Mouse (Mus musculus) kidney, postnatal 0 days (tissue): Measurements from ENCODE around the gene Hhat. TPM values are rescaled to one million over a fixed set of nuclear protein-coding genes. Genes with fewer than 3 reads are reported as not detected.

Experiments used
- ATAC-seq: fragments of 200-750 bp; cut with Nextera tagmentation; replicated peaks from 2 replicates; pipeline ENCODE4 v1.8.0; 2017; ENCODE audit warnings: low read depth, moderate number of reproducible peaks, moderate TSS enrichment, moderate library complexity; ENCODE audit not compliant: low FRiP score
- DNase-seq: peaks from one replicate; pipeline ENCODE4 v3.0.0-alpha.2; 2016; ENCODE audit warnings: low spot score
- H3K27ac ChIP-seq: fragments of 300-500 bp; sonication (generic); 2 replicates; pipeline ENCODE4 v1.5.1; 2014; ENCODE audit warnings: mild to moderate bottlenecking
- H3K27me3 ChIP-seq: fragments of 300-500 bp; sonication (generic); 2 replicates; pipeline ENCODE4 v1.6.1; 2014; ENCODE audit warnings: low read length, mixed read lengths; ENCODE audit not compliant: insufficient read depth
- H3K36me3 ChIP-seq: fragments of 300-500 bp; sonication (generic); 2 replicates; pipeline ENCODE4 v1.6.1; 2014; ENCODE audit warnings: low read length, mixed read lengths; ENCODE audit not compliant: insufficient read depth
- H3K4me1 ChIP-seq: fragments of 300-500 bp; sonication (generic); replicated peaks from 2 replicates; pipeline ENCODE4 v1.6.1; 2014; ENCODE audit warnings: antibody characterized with exemption, low read length, mixed read lengths; ENCODE audit not compliant: insufficient read depth
- H3K4me2 ChIP-seq: fragments of 300-500 bp; sonication (generic); 2 replicates; pipeline ENCODE4 v1.6.1; 2014; ENCODE audit warnings: mild to moderate bottlenecking, low read length, moderate library complexity, mixed read lengths
- H3K4me3 ChIP-seq: fragments of 300-500 bp; sonication (generic); replicated peaks from 2 replicates; pipeline ENCODE4 v1.5.1; 2014; ENCODE audit warnings: low read depth, low read length
- H3K9ac ChIP-seq: fragments of 300-500 bp; sonication (generic); 2 replicates; pipeline ENCODE4 v1.6.1; 2014; ENCODE audit warnings: low read depth, low read length
- H3K9me3 ChIP-seq: fragments of 300-500 bp; sonication (generic); replicated peaks from 2 replicates; pipeline ENCODE4 v1.6.1; 2016; ENCODE audit warnings: low read length, inconsistent platforms, mixed read lengths
- CTCF ChIP-seq: IDR thresholded peaks from 2 replicates; pipeline ENCODE4 v1.5.1; 2016; ENCODE audit warnings: antibody characterized with exemption, low read depth, mild to moderate bottlenecking, moderate library complexity
- WGBS: fragments of 180-500 bp; shearing (Covaris S2); extraction: QIAGEN DNeasy Blood & Tissue Kit; methylation state at CpG from one replicate; pipeline ENCODE4 v1.1.7; 2014; 5-methylcytosine and 5-hydroxymethylcytosine counted together
- polyA plus RNA-seq: library from polyadenylated mRNA; unstranded; fragments of >200 nt; fragmentation: Nextera tagmentation; extraction: Ambion mirVana; gene quantifications from 2 replicates; pipeline ENCODE4 v1.2.1, GENCODE M21; 2015

Hhat gene
- polyA plus RNA-seq, 1 experiment from 2014 or later = 13.5 TPM

GRCm38 (mm10) chr1:192649233-192649632 is 121.8 kb downstream of the Hhat start:
- H3K27me3 ChIP-seq = no peaks in the 10 kb centered on the region
- no peaks in the 10 kb centered on the region for H3K9me3 ChIP-seq
- TF ChIP-seq CTCF = no peak
- H3K9ac ChIP-seq = no peak overlapping the region
- H3K4me3 ChIP-seq = no peak overlapping the region
- no peak for DNase-seq
- no peaks in the 10 kb centered on the region for H3K36me3 ChIP-seq
- no peak overlapping the region for H3K27ac ChIP-seq
- 62% methylated on average over 3 of the region's 3 CpGs for WGBS
- no peak overlapping the region for H3K4me2 ChIP-seq
- ATAC-seq = no peak
- no peaks in the 10 kb centered on the region for H3K4me1 ChIP-seq

DNA sequence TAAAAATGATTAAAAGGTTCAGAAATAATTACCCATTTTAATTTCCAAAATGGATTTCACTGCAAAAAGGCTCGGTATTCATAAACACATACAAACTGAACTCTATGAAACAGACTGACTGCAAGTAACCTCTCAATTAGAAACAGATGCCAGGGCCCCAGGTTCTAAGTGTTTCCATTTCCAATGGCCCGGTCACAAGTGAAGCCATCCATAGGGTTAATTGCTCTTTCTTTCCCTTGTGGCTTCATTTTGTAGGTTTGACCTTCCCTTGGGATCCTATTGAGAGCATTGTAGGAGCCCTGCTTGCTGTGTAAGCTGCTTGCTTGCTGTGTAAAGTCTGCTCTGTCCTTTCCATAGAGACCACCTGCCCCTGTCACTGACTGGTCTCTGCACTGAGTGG is 123.7 kb downstream of the Hhat start:
- no peak overlapping the region for H3K9ac ChIP-seq
- H3K9me3 ChIP-seq = no peaks in the 10 kb centered on the region
- H3K36me3 ChIP-seq = no peaks in the 10 kb centered on the region
- no peak overlapping the region for H3K4me2 ChIP-seq
- H3K27me3 ChIP-seq = no peaks in the 10 kb centered on the region
- WGBS = 79% methylated on average over 2 of the region's 2 CpGs
- H3K4me3 ChIP-seq = no peak overlapping the region
- H3K27ac ChIP-seq = no peak overlapping the region
- no peaks in the 10 kb centered on the region for H3K4me1 ChIP-seq
- no peak for TF ChIP-seq CTCF
- DNase-seq (no peak), ATAC-seq (no peak)

DNA sequence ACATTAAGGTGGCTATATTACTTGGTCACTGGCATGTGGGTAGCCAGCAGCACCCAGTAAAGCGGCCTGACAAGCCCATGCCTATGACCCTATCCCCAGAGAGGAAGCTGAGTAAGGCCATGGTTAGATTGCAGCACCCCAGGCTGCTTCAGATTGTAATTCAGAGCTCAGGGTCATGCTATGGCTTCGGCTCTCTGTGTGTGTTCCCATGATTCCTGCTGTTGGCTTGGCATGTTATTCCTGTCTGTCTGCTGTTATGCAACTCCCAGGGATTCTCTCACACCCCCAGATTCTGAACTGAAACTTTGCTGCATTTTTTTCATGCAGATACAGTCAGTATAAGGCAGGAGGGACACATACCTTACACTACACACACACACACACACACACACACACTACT is 128.9 kb downstream of the Hhat start:
- H3K9ac ChIP-seq = no peak overlapping the region
- H3K4me2 ChIP-seq = no peak overlapping the region
- TF ChIP-seq CTCF = no peak
- H3K4me3 ChIP-seq = no peak overlapping the region
- no peaks in the 10 kb centered on the region for H3K27me3 ChIP-seq
- no peak for DNase-seq
- H3K36me3 ChIP-seq = no peaks in the 10 kb centered on the region
- 74% methylated on average over 2 of the region's 2 CpGs for WGBS
- no peak overlapping the region for H3K27ac ChIP-seq
- ATAC-seq = no peak
- H3K4me1 ChIP-seq = no peaks in the 10 kb centered on the region
- H3K9me3 ChIP-seq = no peaks in the 10 kb centered on the region

DNA sequence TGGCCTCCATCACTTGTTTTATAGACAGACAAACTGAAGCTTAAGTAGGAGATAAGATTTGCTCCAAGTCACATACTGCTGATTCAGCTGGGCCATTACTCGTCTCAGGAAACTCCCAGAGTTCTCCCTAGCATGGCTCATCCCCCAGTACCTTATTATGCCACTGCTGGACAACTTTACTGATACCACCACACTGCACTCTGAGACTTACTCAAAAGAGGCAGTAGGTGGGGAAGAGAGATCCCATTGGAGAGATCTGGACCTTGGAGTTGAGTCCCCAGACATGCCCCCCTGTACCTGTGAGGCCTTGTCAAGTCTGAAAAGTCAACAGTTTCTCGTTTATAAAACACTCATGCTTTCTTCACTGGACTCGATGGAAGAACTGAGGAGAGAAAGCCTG is 131.8 kb downstream of the Hhat start:
- no peak for TF ChIP-seq CTCF
- 61% methylated on average over 3 of the region's 3 CpGs for WGBS
- H3K4me2 ChIP-seq = no peak overlapping the region
- DNase-seq (no peak), ATAC-seq (no peak)
- no peak overlapping the region for H3K4me3 ChIP-seq
- H3K36me3 ChIP-seq = no peaks in the 10 kb centered on the region
- no peaks in the 10 kb centered on the region for H3K9me3 ChIP-seq
- H3K4me1 ChIP-seq = no peaks in the 10 kb centered on the region
- H3K27ac ChIP-seq = no peak overlapping the region
- H3K9ac ChIP-seq = no peak overlapping the region
- no peaks in the 10 kb centered on the region for H3K27me3 ChIP-seq

DNA sequence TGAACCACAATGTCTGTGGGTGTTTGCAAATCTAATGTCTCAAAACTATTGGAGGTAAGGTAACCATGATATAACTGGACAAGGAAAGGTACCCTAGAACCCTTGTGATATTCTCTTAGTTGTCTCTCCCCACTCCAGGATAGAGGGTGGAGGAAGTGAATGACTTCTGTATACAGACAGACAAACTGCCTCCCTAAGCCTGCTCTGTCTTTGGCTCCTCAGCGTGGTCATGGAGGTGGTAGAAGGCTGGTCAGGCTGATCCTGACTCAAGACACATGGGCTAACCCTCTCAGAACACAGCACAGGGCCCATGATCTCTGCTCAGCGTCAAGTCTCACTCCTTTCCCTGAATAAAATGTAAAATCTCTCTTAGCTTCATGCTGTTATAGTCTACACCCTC is 149.2 kb downstream of the Hhat start:
- no peak overlapping the region for H3K4me3 ChIP-seq
- 85% methylated on average over 2 of the region's 2 CpGs for WGBS
- no peaks in the 10 kb centered on the region for H3K4me1 ChIP-seq
- H3K36me3 ChIP-seq = no peaks in the 10 kb centered on the region
- no peak for TF ChIP-seq CTCF
- no peaks in the 10 kb centered on the region for H3K9me3 ChIP-seq
- H3K4me2 ChIP-seq = no peak overlapping the region
- H3K9ac ChIP-seq = no peak overlapping the region
- no peak overlapping the region for H3K27ac ChIP-seq
- DNase-seq (no peak), ATAC-seq (no peak)
- H3K27me3 ChIP-seq = no peaks in the 10 kb centered on the region

- no peaks in the 10 kb centered on the region for H3K27me3 ChIP-seq
- no peak overlapping the region for H3K4me3 ChIP-seq
- no peak for ATAC-seq
- no peak overlapping the region for H3K27ac ChIP-seq
- no peak overlapping the region for H3K9ac ChIP-seq
- H3K9me3 ChIP-seq = no peaks in the 10 kb centered on the region
- no peak for TF ChIP-seq CTCF
- no peaks in the 10 kb centered on the region for H3K36me3 ChIP-seq
- 37% methylated on average over 6 of the region's 6 CpGs for WGBS
- no peak overlapping the region for H3K4me2 ChIP-seq
- DNase-seq = no peak
- H3K4me1 ChIP-seq = no peaks in the 10 kb centered on the region
These were observed 157.8 kb downstream of the Hhat start for GRCm38 (mm10) chr1:192613271-192613670.

DNA sequence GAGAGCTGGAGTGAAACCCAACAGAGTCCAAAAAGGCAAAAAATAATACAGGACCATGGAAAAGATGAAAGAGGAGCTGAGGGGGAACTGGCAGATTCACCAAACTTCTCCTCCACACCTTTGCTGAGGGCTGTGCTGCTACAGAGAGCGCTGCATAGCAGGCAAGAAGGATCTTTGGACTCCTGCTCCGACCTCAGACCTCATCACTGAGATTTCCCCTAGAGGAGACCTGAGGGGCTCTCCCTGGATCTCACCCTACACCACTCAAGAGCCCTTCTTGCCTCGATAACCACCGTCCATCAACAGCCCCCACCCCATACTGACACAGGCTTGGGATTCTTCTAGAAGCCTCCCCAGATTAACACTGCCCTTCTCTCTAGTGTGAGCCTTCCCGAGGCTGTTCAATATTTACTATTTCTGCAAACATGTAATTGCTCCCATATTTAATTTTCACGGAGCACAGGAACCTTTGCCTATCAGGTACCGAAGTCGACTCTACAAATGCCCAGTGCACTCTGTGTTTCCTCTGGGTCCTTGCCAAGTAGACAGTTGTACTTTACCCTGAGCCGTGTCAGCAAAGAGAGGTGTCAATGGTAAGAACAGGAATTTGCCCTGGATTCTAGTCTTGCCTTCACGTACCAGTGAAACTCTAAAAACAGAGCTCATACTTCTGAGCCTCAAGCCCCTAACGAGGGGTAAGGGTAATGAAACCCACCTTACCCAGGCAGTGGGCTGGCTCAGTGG is 158.9 kb downstream of the Hhat start:
- no peaks in the 10 kb centered on the region for H3K9me3 ChIP-seq
- DNase-seq (no peak), ATAC-seq (peak; percentile 59)
- 0 out of 2 replicates have a peak overlapping the region, but pooled peaks have one; percentile 5 for H3K27ac ChIP-seq
- H3K27me3 ChIP-seq = no peaks in the 10 kb centered on the region
- H3K4me3 ChIP-seq = no peak overlapping the region
- H3K4me1 ChIP-seq = no peaks in the 10 kb centered on the region
- no peak overlapping the region for H3K4me2 ChIP-seq
- TF ChIP-seq CTCF = no peak
- no peaks in the 10 kb centered on the region for H3K36me3 ChIP-seq
- WGBS = 78% methylated on average over 11 of the region's 11 CpGs
- no peak overlapping the region for H3K9ac ChIP-seq
